Mouse (Mus musculus) layer of hippocampus, adult 18-20 months (tissue): ENCODE measurements around the gene Prl8a1. TPM values are rescaled to one million over a fixed set of nuclear protein-coding genes. Genes with fewer than 3 reads are reported as not detected.

Experiments
- DNase-seq, 2 experiments: peaks; one replicate each; pipeline ENCODE4 v3.0.0; 2022; ENCODE audit warnings: low spot score in 2 of 2
- long read RNA-seq: library from polyadenylated mRNA; stranded (forward); transcript quantifications from one replicate; pipeline ENCODE4 v2.0.0, GENCODE M21; 2021
- total RNA-seq, 2 experiments: library from RNA; stranded (reverse); gene quantifications; 2 replicates each; pipeline ENCODE4 v1.2.3; 2021

Gene Prl8a1
- total RNA-seq = not detected
- long read RNA-seq = 0 reads

DNA sequence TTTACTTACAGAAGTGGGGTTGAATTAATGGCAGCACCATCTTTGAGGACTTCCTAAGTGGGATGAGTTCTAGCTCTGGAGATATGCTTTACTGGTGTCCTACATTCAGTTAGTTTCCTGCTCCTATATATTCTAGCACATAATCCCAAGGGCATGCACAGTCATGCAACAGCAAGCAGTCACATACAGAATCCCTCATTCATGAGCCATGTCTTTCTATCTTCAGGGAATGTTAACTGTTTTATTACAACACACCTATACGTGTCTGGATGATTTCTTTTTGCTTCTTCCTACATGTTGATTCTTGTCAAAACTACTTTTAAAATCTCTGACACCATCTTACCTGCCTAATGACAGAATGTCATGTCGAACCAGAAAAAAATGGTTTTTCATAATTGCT is at the start of gene Prl8a1:
Prl8a1 (minus strand) TSS at position 101 of the 400 bp plus-strand sequence.
- no peak for DNase-seq

DNA sequence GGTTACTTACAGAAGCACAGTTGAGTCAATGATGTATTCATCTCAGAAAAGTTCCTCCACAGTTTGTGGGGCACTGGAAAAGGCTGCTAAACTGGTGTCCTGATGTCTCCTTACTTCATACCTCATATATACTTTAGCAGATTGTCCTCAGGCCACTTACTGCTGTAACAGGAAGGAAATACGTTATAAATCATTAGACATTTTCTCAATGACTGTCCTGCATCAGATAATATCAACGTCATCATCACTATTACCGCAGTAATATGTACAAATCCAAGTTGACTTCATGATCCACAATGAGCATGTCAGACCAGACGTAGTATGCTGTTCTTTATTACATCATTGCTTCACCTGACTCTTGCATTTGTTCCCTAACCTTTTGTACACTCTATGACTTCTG is 28.5 kb upstream of the Prl8a1 start, which contains the start of gene Prl7b1:
Prl7b1 (minus strand) TSS at position 101 of the 400 bp plus-strand sequence.
- DNase-seq = no peak

DNA sequence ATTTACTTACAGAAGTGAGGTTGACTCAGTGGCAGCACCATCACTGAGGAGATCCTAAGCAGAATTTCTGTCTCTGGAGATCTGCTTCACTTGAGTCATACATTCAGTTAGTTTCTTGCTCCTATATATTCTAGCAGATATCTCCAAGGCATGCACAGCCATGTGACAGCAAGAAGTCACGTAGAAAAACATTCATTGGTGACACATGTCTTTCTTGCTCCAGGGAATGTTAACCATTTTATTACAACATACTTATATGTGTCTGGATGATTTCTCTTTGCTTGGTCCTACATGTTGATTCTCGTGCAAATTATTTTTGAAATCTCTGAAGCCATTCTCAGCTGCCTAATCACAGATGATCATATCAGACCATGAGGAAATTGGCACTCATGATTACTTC is 17.5 kb downstream of the Prl8a1 start, which contains the start of gene Prl8a9:
Prl8a9 (minus strand) TSS at position 101 of the 400 bp plus-strand sequence.
- DNase-seq = no peak

DNA sequence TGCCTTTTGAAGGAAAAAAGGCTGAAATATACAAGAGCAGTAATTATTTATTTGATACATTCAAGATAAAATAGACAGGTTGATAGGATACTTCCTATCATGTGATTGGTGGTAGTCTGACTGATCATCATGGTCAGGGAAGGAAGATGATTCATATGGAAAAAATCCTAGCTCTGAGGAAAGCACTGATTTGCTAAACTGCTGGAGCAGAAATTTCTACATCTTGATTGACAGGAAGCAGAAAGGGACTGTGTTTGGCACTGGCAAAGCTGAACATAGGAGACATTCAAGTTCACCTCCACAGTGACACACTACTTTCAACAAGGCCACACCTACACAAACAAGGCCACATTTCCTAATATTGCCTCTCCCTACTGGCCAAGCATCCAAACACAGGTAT is 28.6 kb downstream of the Prl8a1 start:
- DNase-seq = no peak

Other genes with a start within 250 kb of the Prl8a1 start
- gene Prl8a2, start 236.5 kb downstream of the Prl8a1 start, total RNA-seq = not detected
- gene Prl2b1, start 191.3 kb downstream of the Prl8a1 start, total RNA-seq = not detected
- not detected for gene Prl8a6, start 143.5 kb downstream of the Prl8a1 start, total RNA-seq
- gene Prl8a8, start 69.0 kb downstream of the Prl8a1 start, total RNA-seq = not detected
- gene Prl8a9, start 17.6 kb downstream of the Prl8a1 start, total RNA-seq = not detected
- not detected for gene Prl7b1, start 28.4 kb upstream of the Prl8a1 start, total RNA-seq
- not detected for gene Prl7a1, start 60.3 kb upstream of the Prl8a1 start, total RNA-seq
- not detected for gene Prl7a2, start 85.9 kb upstream of the Prl8a1 start, total RNA-seq
- not detected for gene Prl7d1, start 134.6 kb upstream of the Prl8a1 start, total RNA-seq
- not detected for gene Prl7c1, start 198.6 kb upstream of the Prl8a1 start, total RNA-seq
- not detected for gene Prl2a1, start 219.5 kb upstream of the Prl8a1 start, total RNA-seq